Mouse (Mus musculus) megakaryocyte-erythroid progenitor cell, adult 5-6 weeks (primary cell): ENCODE results near the gene Duox1. TPM values are rescaled to one million over a fixed set of nuclear protein-coding genes. Genes with fewer than 3 reads are reported as not detected.
A peak's percentile ranks its signal among the peaks of the same experiment; 100 is the strongest.

ENCODE experiments used
- ATAC-seq: replicated peaks from 2 replicates; pipeline ENCODE4 v1.8.0; 2016; ENCODE audit warnings: mild to moderate bottlenecking, inconsistent platforms; ENCODE audit not compliant: severe bottlenecking, poor library complexity, low FRiP score, low TSS enrichment
- total RNA-seq, 2 experiments: library from RNA; stranded (forward) in 1 of 2; stranded (reverse) in 1 of 2; fragments of 200-1000, 215-1000 nt in 1 of 2; fragments of >200 nt in 1 of 2; fragmentation: Nextera tagmentation in 1 of 2; gene quantifications; 2 replicates each; pipeline ENCODE4 v1.2.3; 2014 to 2017

The Duox1 gene
- total RNA-seq, 2 experiments from 2014 or later, result not detected

DNA sequence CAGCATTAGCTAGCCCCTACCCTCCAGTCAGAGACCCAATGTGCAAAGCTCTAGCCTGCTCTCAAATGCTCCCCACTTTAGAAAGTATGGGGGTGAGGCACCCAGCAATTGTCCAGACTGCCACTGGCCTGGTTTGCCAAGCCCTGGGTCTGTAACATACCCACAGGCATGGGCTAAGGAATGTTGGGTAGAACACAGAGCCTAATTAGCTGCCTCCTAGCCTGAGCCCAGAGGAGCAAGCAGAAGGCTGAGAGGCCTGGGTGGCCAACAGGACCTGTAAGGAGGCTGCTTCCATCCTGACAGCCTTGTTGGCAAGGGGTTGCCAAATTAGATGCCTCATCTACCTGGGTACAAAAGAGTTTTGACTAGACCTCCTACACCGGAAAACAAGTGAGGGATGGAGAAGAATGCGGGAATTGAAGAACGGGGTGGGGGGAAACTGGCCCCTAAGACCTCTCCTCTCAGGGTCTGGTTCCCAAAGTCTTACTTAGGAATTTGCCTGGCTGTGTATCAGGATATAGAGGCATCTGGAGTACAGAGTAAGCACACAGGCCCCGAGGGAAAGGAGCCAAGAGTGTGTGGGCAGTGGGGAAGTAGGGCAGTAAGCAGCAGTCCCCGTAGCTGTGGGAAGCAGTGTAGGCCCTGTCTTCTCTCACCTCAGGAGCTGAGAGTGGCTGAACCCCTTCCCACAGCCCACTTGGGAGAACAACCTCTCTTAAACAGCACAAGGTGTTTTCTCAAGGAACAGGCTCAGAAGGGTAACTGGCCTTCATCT, 35.9 kb downstream of the Duox1 start:
- no peak for ATAC-seq

- ATAC-seq, result no peak
These were observed 36.5 kb downstream of the Duox1 start for GRCm38 (mm10) chr2:122351931-122352329.

- no peak for ATAC-seq
These were observed 37.5 kb downstream of the Duox1 start for GRCm38 (mm10) chr2:122352992-122353391.

GRCm38 (mm10) chr2:122353765-122354164, 38.3 kb downstream of the Duox1 start:
- no peak for ATAC-seq

DNA sequence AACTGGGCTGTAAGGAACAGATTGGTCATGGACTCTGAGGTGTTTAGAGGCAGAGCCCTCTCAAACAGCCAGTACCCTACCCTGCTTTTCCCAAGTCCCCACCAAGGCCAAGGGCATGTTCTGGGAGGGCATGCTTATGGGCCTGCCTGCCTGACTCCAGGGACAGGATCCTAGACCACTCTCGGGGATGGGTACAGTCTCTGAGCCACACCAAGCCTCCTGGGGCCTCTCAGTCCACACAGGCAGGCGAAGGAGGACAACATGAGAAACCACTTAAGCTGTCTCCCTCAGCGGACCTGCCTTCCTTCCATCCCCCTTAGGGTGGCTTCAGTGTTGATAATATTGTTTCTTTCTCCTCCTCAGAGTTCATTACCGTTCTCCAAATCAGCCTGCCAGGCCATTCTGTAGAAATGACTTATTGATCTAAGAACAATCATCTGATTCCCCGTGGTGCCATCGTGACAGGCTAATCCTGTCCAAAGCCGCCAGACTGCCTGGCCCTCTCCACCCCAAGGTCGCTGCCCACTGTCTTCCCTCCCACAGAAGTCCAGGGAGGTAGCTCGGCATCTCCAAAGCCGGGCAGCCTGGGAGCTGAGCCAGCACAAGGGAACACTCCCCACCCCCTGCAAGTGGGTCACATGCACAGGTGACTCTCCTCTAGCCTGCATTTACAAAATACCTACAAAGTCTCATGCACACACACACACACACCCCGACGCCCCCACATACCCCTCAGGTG, 38.9 kb downstream of the Duox1 start:
- no peak for ATAC-seq

DNA sequence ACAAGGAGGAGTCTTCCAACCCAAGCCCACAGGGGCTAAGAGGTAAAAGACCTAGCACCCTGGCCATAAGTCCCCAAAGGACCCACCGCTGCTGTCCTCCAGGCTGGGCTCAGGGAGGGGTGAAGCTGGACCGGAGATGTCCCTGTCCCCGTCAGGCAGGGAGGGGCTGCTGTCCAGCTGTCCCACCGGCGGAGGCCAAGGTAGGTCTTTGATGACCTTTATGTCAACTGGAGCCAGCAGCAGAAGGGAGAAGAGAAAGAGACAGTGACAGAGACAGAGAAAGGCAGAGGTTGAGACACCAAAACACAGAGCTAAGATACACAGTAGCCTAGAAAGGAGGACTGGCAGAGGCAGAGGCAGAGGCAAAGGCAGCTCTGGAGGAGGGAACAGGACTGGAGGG, 39.9 kb downstream of the Duox1 start:
- no peak for ATAC-seq

GRCm38 (mm10) chr2:122356187-122356586, 40.7 kb downstream of the Duox1 start:
- ATAC-seq, result no peak

GRCm38 (mm10) chr2:122360310-122360709, 44.8 kb downstream of the Duox1 start:
- ATAC-seq, result no peak

GRCm38 (mm10) chr2:122361181-122361580, 45.7 kb downstream of the Duox1 start:
- no peak for ATAC-seq

GRCm38 (mm10) chr2:122361868-122362621, 46.6 kb downstream of the Duox1 start:
- no peak for ATAC-seq

DNA sequence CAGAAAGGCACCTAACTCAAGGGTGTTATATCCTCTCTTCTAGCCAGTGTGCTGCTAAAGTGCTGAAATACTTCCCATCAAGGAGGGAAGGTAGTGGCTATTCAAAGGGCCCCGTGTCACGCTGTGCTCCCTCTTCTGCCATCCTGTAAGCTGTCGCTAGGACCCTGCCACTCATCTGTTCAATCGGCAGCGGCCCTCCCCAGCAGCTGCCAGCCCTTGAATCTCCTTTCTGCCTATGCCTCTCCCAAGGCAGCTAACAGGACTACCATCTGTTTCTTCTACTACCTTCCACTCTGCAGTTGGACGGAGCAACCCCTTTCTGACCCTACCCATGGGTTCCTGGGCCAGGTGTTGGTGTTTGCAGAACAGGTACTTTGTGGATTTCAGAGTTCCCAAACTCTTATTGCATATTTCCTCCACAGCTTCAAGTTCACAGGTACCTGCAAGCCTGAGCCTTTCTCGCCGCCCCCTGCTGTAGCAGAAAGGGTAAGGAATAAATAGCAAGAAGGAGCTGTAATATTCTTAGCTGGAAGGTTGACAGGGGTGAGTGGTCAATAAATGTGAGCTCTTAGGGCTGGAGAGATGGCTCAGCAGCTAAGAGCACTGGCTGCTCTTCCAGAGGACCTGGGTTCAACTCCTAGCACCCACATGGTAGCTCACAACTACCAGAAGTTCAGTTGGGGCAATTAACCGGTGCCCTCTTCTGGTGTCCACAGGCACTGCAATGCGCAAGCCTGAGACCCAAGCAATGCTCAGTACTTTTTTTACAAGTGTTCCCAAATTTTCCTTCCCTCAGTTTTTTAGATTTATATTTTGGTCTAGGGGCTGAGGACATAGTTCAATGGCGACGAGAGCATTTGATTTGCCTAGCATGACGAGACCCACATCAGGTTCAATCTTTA, 47.4 kb downstream of the Duox1 start:
- ATAC-seq, result no peak

- ATAC-seq, result peak; percentile 79
These were observed 49.0 kb downstream of the Duox1 start for GRCm38 (mm10) chr2:122364352-122364944.

DNA sequence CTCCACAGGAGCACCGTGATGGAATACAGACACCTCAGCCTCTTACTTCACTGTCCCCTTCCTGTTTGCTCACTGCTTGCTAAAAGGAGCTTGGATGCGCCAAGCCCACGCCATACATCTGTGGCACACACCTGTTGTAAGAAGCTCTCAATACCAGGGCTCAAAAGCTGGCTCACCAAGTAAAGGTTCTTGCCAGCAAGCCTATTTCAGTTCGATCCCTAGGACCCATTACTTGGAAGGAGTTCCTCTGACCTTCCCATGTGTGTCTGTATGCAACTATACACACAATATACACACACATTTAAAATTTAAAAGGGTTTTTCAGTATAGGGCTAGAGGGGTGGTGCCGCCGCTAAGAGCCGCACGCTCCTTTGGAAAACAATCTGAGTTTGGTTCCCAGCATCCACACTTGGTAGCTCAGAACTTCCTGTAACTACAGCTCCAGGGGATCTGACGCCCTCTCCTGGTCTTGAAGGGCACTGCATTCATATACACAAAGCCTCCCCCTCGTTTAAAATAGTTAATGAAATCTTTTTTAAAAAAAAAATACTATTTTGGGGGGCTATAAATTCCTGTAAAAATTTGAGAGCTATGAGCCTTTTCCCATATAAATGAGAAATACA, 49.9 kb downstream of the Duox1 start:
- ATAC-seq, result no peak

- ATAC-seq, result no peak
These were observed 50.6 kb downstream of the Duox1 start for GRCm38 (mm10) chr2:122366039-122366438.

DNA sequence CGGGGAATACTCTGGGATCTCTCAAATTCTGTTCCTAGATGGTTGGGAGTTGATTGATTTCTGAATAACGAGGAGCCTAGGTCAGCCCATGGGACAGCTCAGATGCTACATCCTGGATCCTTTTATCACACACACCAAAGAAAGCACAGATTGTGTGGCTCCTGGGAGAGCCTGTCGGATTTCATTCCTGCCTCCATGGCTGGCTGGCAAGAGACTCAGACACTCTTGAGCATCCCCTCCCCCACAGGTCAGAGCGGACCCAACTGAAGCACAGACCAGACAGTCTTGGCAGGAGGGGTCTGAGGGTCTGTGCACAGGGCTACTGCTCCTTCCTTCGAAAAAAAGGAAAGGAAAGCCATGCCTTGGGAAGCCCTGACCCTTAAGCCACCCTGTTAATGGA, 51.2 kb downstream of the Duox1 start:
- no peak for ATAC-seq

DNA sequence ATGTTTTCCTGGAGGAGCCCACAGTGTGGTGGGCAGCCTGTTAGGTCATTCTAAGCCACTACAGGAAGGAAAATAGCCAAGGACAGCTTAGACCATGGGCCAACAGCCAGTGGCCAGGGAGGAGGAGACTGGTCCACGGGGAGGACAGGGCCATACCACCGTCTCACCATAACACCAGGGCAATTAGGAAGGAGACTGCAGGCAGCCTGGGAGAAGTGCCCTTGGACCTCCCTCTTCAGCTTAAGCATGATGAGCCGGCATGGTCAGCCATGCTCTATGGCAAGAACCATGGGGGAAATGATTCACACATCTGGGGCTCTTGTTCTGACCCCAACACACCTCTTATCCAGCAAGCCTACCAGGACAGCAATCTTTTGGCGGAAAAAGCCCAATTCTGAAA, 51.7 kb downstream of the Duox1 start:
- ATAC-seq, result no peak

- ATAC-seq, result no peak
These were observed 52.2 kb downstream of the Duox1 start for GRCm38 (mm10) chr2:122367701-122368080.

- no peak for ATAC-seq
These were observed 52.9 kb downstream of the Duox1 start for GRCm38 (mm10) chr2:122368081-122368971.
